Mouse (Mus musculus) retina, postnatal 1 day (tissue): ENCODE data around the gene Pdlim7.

Source experiments
- DNase-seq: peaks from one replicate; pipeline ENCODE4 v3.0.0-alpha.2; 2012

The Pdlim7 gene

GRCm38 (mm10) chr13:55513111-55513748 is at the start of gene Pdlim7:
Pdlim7 (minus strand) TSS chr13:55513676.
- DNase-seq: peak; percentile 94

- DNase-seq: no peak
Observed at GRCm38 (mm10) chr13:55557499-55557898, 44.0 kb upstream of the Pdlim7 start.

GRCm38 (mm10) chr13:55555921-55556320 is 42.4 kb upstream of the Pdlim7 start:
- no peak for DNase-seq

DNA sequence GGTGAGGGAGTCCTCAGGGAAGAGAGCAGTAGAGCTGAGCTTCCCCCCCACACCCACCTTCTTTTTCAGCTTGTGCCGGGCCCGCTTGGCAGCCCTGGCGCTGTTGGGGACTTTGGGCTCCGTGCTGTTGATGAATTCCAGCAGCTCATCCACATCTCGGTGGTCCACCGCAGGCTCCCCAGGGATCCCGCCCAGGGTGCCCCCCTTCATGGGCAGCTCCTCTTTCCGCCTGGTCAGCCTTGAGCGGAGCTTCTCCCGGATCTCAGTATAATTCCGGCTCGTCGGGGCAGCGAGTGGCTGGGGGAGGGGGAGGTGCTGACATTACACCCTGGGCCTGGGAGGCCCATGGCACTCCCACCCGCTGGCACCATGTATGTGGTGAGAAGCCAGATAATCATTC is 35.6 kb upstream of the Pdlim7 start:
- DNase-seq: no peak

- DNase-seq: no peak
Observed at GRCm38 (mm10) chr13:55548426-55548825, 35.0 kb upstream of the Pdlim7 start.

DNA sequence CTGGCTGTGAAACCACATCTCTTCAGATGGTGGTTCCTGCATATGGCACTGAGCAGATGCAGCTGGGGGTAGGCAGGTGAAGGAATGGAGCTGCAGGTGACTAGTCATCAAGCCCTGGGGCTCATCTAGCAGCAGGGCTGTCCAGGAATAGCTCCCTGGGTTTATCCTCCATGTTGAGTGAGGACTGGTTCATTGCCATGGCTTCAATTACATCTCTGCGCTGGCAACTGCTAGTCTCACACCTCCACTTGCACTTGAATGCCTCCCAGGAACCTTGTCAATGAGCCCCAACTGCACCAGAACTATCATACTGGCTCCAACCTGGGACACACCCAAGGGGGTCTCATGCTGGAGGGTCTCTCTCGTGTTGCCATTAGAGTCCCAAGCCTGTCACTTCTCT is 34.4 kb upstream of the Pdlim7 start:
- no peak for DNase-seq

DNA sequence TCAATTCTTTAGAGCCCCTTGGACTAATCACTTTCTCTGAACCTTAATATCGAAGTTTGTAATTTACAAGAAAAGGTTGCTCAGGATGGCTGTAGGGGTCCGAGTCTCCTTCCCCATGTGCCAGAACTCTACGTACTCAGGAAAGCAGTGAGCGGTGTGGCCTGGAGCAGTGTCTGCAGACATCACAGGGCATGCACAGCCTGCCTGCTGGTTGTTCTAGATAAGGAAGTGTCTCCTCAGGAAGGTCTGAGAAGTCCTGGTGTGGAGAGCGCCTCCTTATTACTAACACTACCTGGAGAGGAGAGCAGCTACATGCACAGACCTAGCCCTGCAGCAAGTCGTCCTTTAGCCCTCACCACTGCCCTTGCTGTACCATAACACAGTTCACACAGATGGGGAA is 31.3 kb upstream of the Pdlim7 start:
- DNase-seq: no peak

DNA sequence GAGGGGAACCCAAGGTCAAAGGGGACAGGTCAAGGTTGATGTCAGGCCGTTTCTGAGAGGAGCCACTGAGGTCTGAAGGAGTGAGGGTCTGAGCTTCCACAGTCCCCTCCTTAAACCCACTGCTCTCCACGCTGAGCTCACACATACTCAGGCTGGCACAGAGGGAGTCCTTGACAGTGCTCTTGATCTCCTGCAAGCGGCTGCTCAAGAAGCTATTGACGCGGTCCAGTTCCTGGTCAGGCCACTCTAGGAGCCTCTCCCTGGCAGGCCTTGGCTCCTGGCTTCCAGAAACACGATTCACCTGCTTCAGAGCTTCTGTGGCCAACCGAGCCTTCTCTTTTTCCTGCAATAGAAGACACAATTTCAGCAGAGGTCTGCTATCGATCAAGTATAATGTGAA is 30.0 kb upstream of the Pdlim7 start:
- no peak for DNase-seq

GRCm38 (mm10) chr13:55542891-55543290 is 29.4 kb upstream of the Pdlim7 start:
- DNase-seq: no peak

DNA sequence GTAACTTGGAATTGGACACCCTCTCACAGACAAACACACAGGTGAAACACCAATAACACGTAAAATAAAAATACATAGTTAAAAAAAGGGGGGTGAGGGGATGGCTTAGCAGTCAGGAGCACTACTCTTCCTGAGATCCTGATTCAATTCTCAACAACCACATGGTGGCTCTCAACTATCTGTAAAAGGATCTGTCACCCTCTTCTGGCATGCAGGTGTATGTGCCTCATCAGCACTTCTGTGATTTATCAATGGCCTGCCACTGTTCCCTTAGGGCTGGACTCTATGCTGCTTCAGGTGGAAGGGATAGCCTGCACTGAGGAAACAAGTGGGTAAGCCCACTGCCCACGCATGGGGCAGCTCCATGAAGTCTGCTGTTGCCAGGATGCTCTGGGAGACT is 27.5 kb upstream of the Pdlim7 start:
- no peak for DNase-seq

GRCm38 (mm10) chr13:55536194-55537175 is 23.0 kb upstream of the Pdlim7 start, which contains the start of gene Ddx41:
Ddx41 (minus strand) TSS chr13:55536658.
- peak; percentile 100 for DNase-seq

DNA sequence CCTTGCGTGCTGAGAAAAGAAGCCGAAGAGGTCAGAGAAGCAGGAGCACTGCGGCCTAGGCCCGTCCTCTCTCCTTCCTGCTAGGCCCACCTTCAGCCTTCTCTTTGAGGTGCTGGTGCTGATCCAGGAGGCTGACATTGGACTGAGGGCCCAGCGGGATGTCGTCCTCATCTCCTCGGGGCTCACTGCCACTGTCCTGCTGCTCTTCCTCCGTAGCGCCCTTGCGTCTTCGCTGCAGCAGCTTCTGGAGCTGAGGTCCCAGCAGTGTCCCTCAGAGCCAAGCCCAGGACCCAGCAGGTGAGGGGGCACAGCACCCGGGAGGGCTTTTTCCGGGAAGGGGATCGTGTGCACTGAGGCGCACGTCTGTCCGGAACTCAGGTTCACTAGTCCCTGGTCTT is 22.3 kb upstream of the Pdlim7 start:
- no peak for DNase-seq

DNA sequence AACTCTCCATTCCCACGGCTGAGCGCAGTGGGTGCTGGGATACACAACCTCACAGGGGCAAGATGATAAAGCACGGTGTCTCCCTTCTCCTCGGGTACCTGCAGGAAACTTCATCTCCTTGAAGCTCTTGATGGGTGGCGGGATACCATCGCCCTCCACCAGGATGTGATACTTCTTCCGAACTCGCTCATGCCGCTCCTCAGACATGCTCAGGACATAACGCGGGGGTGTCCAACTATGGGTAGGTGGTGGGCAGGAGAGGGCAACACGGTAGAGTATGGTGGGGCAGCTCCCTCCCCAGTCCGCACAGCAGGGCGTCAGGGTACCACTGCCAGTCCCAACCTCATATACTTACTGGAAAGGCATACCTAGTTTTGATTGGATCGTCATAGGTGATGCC is 21.7 kb upstream of the Pdlim7 start:
- DNase-seq: no peak

DNA sequence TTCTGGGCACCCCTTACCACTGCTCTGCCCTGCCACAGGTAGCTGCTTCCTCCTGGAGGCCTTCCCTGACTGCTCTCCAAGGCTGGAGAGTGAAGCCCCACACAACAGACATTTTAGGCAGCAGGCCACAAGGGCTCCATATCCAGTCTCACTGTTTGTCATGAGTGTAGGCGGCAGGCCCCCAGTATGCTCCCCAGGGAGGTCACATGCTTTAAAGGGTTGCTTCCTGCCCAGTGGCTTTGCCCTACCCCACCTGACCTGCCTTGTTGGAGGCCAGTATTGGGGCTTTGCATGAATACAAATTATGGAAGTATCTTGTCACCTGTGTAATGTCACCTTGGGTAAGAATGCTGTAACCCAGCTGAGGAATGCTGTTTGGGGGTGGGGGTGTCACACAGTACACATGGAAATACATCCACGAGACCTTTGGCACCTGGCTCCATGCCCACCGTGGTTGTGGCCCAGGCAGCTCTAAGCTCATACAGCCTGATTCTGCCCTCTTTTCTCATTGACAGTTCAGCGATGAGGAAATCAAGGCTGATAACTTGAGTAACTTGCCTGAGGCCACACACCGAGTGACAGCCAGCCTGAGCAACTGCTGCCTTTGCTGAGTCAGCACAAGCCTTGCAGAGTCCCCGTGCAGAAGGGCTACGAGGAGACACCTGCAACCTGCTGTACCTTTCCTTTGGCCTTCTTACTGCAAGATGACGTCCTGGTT is 15.9 kb upstream of the Pdlim7 start, which contains the start of gene Dok3:
TSS of gene Dok3 (minus strand) at position 99 of the 718 bp plus-strand sequence.
- DNase-seq: no peak

GRCm38 (mm10) chr13:55527834-55528772 is 14.6 kb upstream of the Pdlim7 start:
- no peak for DNase-seq

GRCm38 (mm10) chr13:55527212-55527611 is 13.7 kb upstream of the Pdlim7 start:
- no peak for DNase-seq

DNA sequence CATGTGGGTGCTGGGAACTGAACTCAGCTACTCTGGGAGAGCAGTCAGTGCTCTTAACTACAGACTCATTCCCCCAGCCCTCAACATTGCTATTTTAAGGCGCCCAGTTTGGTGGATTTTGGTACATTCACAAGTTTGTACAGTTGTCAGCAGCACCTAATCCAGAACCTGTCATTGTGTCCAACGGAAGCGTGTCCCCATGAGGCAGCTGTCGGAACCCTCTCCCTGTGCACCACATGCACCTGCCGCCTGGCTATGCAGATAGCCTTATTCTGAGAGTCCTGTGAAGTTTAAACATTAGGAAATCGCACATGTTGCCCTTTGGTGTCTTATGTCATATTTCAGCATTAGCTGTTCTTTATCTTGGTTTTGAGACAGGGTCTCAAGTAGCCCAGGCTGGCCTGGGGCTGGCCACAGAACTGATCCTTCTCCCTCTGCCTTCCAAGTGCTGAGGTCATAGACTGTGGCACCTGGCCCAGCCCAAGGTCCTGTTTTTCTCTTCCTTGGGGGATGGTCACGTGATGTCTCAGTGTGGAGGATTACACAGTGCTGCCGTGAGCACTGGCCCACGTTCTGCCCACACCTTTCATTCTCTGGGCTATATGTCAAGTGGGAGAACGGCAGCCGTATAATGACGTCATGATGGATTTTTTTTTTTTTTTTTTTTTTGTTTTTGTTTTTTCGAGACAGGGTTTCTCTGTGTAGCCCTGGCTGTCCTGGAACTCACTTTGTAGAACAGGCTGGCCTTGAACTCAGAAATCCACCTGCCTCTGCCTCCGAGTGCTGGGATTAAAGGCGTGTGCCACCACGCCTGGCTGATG is 12.5 kb upstream of the Pdlim7 start:
- DNase-seq: no peak

DNA sequence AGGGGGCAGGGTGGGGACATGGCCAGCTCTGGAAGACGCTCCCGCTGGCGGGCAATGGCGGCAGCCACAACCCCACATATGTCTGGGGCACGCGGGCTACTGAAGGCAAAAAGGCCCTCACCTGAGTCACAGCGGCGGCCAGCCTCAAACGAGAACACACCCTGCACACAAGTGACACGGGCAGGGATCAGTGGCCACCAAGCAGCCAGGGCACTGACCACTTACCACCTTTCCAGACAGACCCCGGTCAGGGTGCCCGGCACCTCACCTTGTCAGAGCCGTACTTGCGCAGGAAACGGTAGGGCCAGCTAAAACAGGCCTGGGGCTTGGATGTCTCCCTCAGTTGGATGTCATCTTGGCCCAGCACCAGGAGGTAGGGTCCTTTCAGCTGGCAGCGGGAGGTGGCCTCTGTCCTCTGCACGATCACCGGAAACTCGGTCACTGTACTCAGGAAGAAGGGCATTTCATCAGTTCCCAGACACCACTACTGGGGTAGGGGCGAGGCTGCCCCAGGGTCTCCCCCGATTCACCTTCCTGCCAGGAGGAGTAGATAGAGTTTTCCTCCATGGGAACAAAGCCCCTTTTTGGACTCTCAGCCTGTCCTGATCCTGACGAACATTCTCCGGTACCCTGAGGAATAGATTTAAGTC is 10.6 kb upstream of the Pdlim7 start:
- no peak for DNase-seq

GRCm38 (mm10) chr13:55523278-55523677 is 9.8 kb upstream of the Pdlim7 start:
- no peak for DNase-seq

GRCm38 (mm10) chr13:55522730-55523129 is 9.3 kb upstream of the Pdlim7 start:
- DNase-seq: no peak

- no peak for DNase-seq
Observed at GRCm38 (mm10) chr13:55519606-55520005, 6.1 kb upstream of the Pdlim7 start.
